Mouse (Mus musculus): ENCODE results near the gene Nfkbiz. TPM values are rescaled to one million over a fixed set of nuclear protein-coding genes. Genes with fewer than 3 reads are reported as not detected.
A peak's percentile ranks its signal among the peaks of the same experiment; 100 is the strongest.

Gene Nfkbiz
- polyA plus RNA-seq, 1 experiment from 2014 or later, result 5.3 TPM

DNA sequence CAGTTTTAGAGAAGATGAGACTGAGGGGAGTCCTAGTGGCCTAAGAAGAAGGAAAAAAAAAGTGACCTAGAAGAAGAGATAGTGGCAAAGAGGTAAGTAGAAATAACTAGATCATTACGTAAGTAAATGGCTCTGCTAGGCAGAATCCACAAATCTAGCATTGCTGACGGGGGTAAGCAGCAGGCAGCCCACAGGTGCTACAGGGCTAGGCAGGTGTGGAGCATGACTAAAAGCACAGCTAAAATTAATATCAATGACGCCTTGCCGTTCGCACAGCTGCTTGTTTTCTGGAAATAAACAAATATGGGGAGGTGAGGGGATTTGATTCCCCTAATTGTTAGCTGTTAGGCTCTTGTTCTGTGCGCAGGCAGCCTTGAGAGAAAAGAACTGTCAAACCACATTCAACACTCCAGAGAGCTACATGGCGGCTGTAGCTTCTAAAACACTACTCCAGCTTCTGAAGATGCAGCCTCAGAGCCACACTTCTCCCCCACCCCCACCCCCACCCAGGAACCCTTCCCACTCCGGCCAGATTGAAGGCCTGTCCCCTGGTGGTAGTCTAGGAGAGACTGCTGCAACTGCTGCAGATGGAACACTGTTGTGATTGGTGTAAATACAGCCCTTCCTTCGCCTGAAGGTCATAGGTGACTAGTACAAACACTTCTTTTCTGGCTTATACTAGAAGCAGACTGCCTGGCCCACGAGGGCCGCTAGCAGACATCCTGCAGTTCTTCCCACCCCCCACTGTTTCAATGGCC lies 15.1 kb downstream of the Nfkbiz start:
- Histone ChIP-seq H3K4me2 (no peak overlapping the region), H3K9ac (no peak overlapping the region), H3K4me1 (peaks cover 31% of the 10 kb centered on the region), H3K27ac (no peak overlapping the region), H3K36me3 (no peaks in the 10 kb centered on the region), H3K4me3 (no peak overlapping the region), H3K9me3 (no peaks in the 10 kb centered on the region), H3K27me3 (no peaks in the 10 kb centered on the region)
- no peak for ATAC-seq (ENCODE audit: insufficient number of reproducible peaks, insufficient read depth, low FRiP score, low TSS enrichment, low read depth)
- WGBS, result 45% methylated on average over 11 of the region's 11 CpGs

DNA sequence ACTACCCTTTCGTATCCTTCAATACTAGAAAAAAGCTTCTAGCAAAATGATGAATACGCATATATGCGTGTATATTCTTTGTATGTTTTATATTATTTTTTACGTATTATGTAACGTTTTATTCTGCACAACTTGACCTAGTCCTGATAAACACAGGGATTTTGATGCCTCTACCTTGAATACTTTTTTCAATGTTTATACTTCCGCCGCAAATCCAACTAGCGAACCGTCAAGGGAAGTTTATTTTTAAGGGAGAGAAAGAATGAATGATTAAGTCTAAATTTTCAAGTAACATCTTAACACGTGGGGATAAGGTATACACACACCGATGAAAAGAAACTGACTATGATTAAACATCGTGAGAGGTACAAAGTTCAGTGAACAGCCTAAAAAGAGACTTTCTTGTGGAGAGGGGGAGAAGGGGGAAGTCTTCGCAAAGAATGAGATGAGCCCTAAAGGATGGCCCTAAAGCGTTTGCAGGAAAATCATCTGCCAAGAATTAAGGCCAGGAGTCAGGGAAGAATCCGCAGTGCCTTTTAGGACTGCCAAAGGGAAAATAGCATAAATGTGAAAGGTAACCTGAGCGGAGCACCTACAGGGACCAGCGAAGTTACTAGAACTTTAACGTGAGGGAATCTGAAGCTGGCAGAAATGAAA lies 15.8 kb downstream of the Nfkbiz start:
- no peak overlapping the region for H3K27ac ChIP-seq
- peak overlapping the region; percentile 86 for H3K4me3 ChIP-seq
- 28% methylated on average over 18 of the region's 18 CpGs for WGBS
- no peak overlapping the region for H3K9ac ChIP-seq
- peaks cover 5% of the 10 kb centered on the region for H3K36me3 ChIP-seq
- H3K27me3 ChIP-seq, result no peaks in the 10 kb centered on the region
- ATAC-seq (ENCODE audit: insufficient number of reproducible peaks, insufficient read depth, low FRiP score, low TSS enrichment, low read depth), result no peak
- no peaks in the 10 kb centered on the region for H3K9me3 ChIP-seq
- H3K4me1 ChIP-seq, result peaks cover 32% of the 10 kb centered on the region
- peak overlapping the region; percentile 72 for H3K4me2 ChIP-seq

DNA sequence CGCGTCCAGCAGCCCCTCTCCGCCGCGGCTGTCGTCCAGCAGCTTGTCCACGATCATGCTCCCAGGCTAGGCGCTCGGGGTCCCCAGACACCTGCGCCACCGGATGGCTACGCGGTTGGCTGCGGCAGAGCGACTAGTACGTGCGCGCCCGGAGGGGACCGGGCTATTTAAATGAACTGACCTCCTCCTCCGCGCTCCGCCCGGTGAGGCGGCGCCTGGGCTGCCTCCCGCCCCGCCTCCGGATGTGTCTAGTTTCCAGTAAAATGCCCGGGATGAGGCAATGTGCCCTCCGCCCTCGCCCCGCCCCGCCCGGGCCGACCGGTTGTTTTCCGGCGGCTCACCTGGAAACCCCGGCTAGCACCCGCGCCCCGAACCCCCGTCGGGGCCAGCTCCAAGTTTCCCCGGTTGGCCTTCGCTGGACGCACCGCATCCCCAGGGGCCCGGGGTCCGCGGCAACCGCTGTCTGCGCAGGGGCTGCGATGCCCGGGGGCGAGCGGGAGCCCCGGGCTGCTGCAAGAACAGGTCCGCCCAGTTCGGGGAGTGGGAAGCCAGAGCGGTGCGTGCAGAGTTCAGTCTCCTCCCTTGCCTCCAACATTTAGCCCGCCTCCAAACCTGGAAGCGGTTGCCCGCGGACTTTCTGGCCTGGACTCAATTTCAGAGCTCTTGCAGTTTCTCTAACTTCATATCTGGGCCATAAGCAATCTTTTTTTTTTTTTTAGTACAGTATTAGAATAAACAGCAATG lies 16.5 kb downstream of the Nfkbiz start:
- under 1% methylated on average over 67 of the region's 67 CpGs for WGBS
- peak; percentile 94 for ATAC-seq (ENCODE audit: insufficient number of reproducible peaks, insufficient read depth, low FRiP score, low TSS enrichment, low read depth)
- no peaks in the 10 kb centered on the region for H3K9me3 ChIP-seq

DNA sequence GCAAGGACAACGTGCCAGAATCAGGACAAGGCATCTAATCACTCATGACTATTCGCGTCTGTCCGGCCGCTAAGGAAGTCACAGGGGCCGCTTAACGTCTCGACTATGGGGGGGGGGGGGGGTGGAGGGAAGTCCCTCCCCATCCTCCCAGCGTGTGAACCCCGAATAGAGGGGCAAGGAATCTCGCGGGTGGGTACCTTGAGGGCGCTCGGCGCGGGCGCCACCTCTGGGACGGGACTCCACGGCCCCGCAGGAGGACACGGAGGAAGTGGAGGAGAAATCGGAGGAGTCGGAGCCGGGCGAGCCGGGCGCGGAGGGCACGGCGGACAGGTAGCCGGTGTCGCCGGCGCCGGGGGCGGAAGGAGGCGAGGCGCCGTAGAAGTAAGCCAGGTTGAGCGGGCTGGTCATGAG lies 17.1 kb downstream of the Nfkbiz start:
- Histone ChIP-seq H3K36me3 (peaks cover 17% of the 10 kb centered on the region), H3K27me3 (no peaks in the 10 kb centered on the region), H3K4me3 (peak overlapping the region; percentile 86), H3K4me1 (peaks cover 32% of the 10 kb centered on the region), H3K9me3 (no peaks in the 10 kb centered on the region), H3K4me2 (peak overlapping the region; percentile 72), H3K9ac (peak overlapping the region; percentile 87), H3K27ac (peak overlapping the region; percentile 89)
- no peak for ATAC-seq (ENCODE audit: insufficient number of reproducible peaks, insufficient read depth, low FRiP score, low TSS enrichment, low read depth)
- WGBS, result 0% methylated on average over 40 of the region's 40 CpGs

More for the DNA sequence above, 16.5 kb downstream of the Nfkbiz start:
- peaks cover 32% of the 10 kb centered on the region for H3K4me1 ChIP-seq
- peak overlapping the region; percentile 86 for H3K4me3 ChIP-seq
- no peaks in the 10 kb centered on the region for H3K27me3 ChIP-seq
- H3K9ac ChIP-seq, result peak overlapping the region; percentile 87
- H3K27ac ChIP-seq, result peak overlapping the region; percentile 89
- peaks cover 12% of the 10 kb centered on the region for H3K36me3 ChIP-seq
- peak overlapping the region; percentile 72 for H3K4me2 ChIP-seq

DNA sequence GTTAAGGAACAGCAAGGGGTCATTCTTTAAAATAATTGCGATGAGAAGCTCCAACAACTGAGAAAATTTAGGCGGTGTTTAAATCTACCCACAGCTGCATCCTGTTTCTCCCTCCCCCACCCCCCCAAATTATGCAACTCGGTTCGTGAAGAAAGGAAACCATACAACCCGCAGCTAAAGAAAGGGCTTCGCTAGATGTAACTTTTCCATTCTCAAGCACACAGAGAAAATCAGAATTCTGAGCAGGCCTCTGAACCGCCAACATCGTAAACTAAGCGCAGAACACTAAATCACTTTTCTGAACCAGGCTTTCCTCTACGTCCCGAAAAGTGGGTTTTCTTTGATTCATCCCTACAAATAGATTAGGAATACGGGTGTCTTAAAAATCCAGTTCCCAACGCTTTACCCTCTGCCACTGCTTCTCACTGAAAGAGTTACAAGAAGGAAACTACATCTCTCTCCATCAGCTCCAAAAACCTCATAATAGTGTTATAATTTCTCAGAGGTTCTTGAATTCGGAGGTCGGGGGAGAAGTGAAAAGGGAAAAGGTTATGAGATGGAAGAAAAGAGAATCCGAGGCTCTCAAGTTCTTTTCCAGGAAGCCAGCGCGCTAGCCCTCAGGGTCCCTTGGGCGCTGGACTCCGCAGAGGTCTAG lies 17.7 kb downstream of the Nfkbiz start:
- Histone ChIP-seq H3K4me3 (peak overlapping the region; percentile 86), H3K27me3 (no peaks in the 10 kb centered on the region), H3K4me2 (peak overlapping the region; percentile 72), H3K9ac (peak overlapping the region; percentile 87), H3K9me3 (no peaks in the 10 kb centered on the region), H3K27ac (peak overlapping the region; percentile 89), H3K36me3 (peaks cover 22% of the 10 kb centered on the region), H3K4me1 (peaks cover 32% of the 10 kb centered on the region)
- WGBS, result 4% methylated on average over 20 of the region's 20 CpGs
- ATAC-seq (ENCODE audit: insufficient number of reproducible peaks, insufficient read depth, low FRiP score, low TSS enrichment, low read depth), result no peak

DNA sequence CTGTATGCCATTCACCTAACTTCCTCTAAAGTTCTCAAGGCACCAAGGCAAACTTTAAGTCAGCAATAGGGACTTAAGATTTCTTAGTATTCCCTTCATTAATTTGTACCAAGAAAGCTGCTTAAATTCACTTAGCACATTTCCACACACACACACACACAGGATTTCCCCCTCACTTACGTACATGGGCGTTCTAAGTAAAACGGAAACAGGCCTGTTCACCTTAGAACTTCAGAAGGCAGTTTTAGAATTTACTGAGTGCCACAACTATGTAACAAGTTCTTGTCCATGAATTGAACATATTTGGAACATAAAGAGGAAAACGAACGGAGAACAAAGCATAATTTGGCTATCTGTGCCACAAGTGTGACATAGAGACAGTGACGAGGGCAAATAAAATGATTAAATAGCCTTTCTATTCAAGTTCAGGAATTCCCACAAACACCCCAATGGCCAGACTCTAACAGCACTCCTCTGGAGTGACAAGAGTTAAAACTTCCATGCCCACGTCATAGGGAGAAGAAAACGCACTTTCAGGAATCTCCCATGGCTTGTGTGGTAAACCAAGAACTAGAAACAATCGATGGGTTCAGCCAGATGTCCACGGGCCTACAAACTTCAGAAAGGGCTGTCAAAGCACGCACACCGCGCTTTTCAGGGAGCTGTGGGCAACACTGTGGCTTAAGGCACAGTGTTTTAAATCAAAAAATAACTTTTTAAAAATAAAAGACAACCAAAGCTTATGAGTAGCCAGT lies 18.4 kb downstream of the Nfkbiz start:
- peak overlapping the region; percentile 86 for H3K4me3 ChIP-seq
- peaks cover 29% of the 10 kb centered on the region for H3K36me3 ChIP-seq
- H3K27me3 ChIP-seq, result no peaks in the 10 kb centered on the region
- H3K9me3 ChIP-seq, result no peaks in the 10 kb centered on the region
- no peak for ATAC-seq (ENCODE audit: insufficient number of reproducible peaks, insufficient read depth, low FRiP score, low TSS enrichment, low read depth)
- H3K27ac ChIP-seq, result peak overlapping the region; percentile 89
- peak overlapping the region; percentile 72 for H3K4me2 ChIP-seq
- peaks cover 32% of the 10 kb centered on the region for H3K4me1 ChIP-seq
- WGBS, result 27% methylated on average over 13 of the region's 13 CpGs
- peak overlapping the region; percentile 87 for H3K9ac ChIP-seq

DNA sequence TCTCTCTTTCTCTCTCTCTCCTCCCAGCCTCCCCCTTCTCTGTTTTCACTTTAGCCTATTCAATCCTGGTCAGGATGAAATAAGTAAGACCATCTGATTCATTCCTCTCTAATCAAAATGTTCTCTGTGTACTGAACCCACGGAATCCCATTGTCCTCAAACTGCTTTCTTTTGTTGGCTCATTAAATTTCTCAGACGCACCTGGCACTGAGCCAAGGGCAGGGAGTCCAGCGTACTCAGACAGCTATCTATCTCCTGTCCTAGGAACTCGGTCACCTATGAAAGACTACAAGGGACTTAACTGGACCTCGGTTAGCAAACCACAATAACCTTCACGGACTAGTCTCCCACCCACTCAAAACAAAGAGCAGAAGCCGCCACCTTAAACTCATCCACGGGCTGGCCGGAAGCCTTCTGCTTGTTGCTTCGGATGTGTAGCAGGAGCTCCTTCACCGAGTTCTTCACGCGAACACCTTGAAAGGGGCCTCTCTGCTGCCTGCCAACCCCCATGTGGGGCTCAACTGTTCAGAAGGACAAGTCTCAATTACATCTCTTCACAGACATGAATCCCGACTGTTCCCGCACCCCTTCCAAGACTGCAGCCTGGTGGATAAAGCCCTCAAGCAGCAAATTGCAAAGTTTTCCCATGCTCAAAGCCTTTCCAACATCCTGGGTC lies 19.4 kb downstream of the Nfkbiz start:
- Histone ChIP-seq H3K4me3 (peak overlapping the region; percentile 86), H3K4me1 (peaks cover 32% of the 10 kb centered on the region), H3K4me2 (peak overlapping the region; percentile 72), H3K9ac (peak overlapping the region; percentile 61), H3K9me3 (no peaks in the 10 kb centered on the region), H3K27ac (peak overlapping the region; percentile 66), H3K27me3 (no peaks in the 10 kb centered on the region), H3K36me3 (peaks cover 38% of the 10 kb centered on the region)
- WGBS, result 50% methylated on average over 15 of the region's 15 CpGs
- no peak for ATAC-seq (ENCODE audit: insufficient number of reproducible peaks, insufficient read depth, low FRiP score, low TSS enrichment, low read depth)

DNA sequence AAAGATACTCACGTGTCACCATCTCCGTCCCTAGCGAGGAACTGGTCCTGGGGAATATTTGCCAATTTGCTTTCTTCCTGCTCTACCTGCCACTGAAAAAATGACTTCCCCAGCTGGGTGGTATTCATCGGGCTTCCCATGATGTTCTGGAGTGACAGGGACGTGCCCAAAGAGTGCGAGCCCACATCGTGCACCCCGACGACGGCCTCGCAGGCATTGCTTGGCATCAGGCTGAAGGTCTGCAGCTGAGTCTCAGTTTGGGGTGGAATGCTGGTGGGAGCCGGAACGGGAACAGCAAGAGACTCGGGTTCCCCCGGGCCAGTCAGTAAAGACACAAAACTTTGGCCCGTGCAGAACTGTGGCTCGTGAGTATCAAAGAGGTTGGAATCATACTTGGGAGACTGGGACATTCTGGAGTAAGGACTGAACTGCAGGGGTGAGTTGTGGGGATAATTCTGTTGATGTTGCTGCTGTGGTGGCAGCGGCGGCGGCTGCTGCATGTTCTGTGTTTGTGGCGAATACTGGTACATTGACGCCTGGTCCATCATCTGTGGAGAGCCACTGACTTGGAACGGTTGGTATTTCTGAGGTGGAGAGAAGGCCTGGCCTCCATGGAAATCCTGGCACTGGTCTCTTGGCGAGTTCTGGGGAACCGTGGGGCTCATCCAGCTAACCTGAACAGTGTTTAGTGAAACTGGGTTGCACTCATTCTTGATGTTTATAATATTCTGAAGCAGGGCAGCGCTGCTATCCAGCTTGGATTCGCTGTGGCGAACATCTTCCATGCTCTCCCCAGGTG lies 20.8 kb downstream of the Nfkbiz start:
- H3K27me3 ChIP-seq, result no peaks in the 10 kb centered on the region
- 96% methylated on average over 28 of the region's 28 CpGs for WGBS
- H3K36me3 ChIP-seq, result peaks cover 51% of the 10 kb centered on the region
- H3K4me3 ChIP-seq, result no peak overlapping the region
- ATAC-seq (ENCODE audit: insufficient number of reproducible peaks, insufficient read depth, low FRiP score, low TSS enrichment, low read depth), result no peak
- no peaks in the 10 kb centered on the region for H3K9me3 ChIP-seq
- peaks cover 22% of the 10 kb centered on the region for H3K4me1 ChIP-seq
- H3K27ac ChIP-seq, result no peak overlapping the region
- no peak overlapping the region for H3K9ac ChIP-seq
- no peak overlapping the region for H3K4me2 ChIP-seq

DNA sequence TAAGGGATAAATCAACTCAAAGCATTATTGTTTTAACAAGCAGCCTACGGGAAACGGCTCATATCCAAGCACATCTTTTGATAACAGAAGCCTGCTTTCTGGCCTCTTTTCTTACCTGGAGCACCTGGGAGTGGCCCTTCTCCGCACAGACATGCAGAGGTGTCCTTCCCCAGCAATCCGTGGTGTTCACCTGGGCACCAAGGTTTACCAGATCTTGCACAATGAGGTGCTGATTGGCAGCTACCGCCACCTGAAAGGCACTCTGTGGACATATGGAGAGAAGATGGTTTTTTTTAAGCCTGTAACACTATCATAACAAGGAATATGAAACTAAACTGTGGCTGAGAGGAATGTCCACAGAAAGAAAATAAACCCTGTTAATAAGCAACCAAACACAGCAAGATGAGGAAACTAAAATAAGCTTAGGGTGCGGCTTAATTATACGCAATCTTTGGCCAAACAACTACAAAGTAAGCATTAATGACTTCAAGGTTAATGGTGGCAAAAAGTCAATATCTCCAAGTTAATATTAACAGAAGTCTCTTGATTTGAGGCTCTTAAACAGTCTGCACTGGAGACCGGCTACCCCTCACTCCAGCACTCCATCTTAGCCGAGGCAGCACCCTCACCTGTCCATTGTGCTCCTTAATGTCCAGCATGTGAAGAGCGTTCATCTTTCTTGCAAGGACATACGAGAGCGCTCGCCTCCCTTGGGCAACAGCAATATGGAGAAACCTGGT lies 22.3 kb downstream of the Nfkbiz start:
- Histone ChIP-seq H3K4me1 (peaks cover 20% of the 10 kb centered on the region), H3K27me3 (no peaks in the 10 kb centered on the region), H3K9ac (no peak overlapping the region), H3K4me3 (no peak overlapping the region), H3K36me3 (peaks cover 60% of the 10 kb centered on the region), H3K4me2 (no peak overlapping the region), H3K9me3 (no peaks in the 10 kb centered on the region), H3K27ac (no peak overlapping the region)
- ATAC-seq (ENCODE audit: insufficient number of reproducible peaks, insufficient read depth, low FRiP score, low TSS enrichment, low read depth), result no peak
- WGBS, result 96% methylated on average over 13 of the region's 13 CpGs
